Mouse (Mus musculus) brain, embryonic 14.5 days (tissue): ENCODE data around the gene Pld1.

ENCODE experiments used
- CTCF ChIP-seq: fragments of 200-500 bp; IDR thresholded peaks from 2 replicates; pipeline ENCODE4 v1.5.1; 2012; ENCODE audit warnings: inconsistent platforms, mild to moderate bottlenecking, moderate library complexity, borderline replicate concordance; ENCODE audit not compliant: insufficient read depth, insufficient read length; ENCODE audit errors: extremely low read depth
- POLR2A ChIP-seq: fragments of 200-500 bp; IDR thresholded peaks from 2 replicates; pipeline ENCODE4 v1.6.1; 2012; ENCODE audit warnings: mild to moderate bottlenecking, inconsistent platforms, borderline replicate concordance; ENCODE audit not compliant: poor library complexity, insufficient read depth, insufficient read length, severe bottlenecking; ENCODE audit errors: extremely low read depth

GRCm38 (mm10) chr3:27987891-27988536, 49.5 kb downstream of the Pld1 start:
- TF ChIP-seq CTCF = no peak
- TF ChIP-seq POLR2A = no peak
